Mouse (Mus musculus) kidney, adult 9 months (tissue): ENCODE results near the gene Fanca.
"Not testable (repeated sequence)": the region's sequence is repeated elsewhere in the genome, so short reads cannot be mapped to it uniquely, and the experiment has no call there.

ENCODE experiments used
- DNase-seq: peaks from one replicate; pipeline ENCODE4 v3.0.0; 2022

Gene Fanca

DNA sequence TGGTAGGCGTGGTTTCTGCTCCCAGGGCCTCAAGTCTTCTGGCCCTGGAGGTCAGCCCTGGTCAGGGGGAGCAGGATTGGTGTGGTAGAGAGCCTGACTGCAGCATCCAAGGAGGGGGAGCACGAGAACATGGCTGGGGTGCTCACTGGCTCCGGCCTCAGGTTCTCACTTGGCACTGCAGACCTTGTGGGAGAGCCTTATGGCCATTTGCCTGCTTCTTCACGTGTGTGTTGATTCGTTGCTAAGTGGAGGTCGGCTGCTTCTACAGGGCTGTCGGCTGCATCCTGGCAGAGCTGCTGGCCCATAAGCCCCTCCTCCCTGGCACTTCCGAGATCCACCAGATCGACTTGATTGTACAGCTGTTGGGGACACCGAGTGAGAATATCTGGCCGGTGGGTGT lies 88.0 kb downstream of the Fanca start:
- not testable (repeated sequence) for DNase-seq

DNA sequence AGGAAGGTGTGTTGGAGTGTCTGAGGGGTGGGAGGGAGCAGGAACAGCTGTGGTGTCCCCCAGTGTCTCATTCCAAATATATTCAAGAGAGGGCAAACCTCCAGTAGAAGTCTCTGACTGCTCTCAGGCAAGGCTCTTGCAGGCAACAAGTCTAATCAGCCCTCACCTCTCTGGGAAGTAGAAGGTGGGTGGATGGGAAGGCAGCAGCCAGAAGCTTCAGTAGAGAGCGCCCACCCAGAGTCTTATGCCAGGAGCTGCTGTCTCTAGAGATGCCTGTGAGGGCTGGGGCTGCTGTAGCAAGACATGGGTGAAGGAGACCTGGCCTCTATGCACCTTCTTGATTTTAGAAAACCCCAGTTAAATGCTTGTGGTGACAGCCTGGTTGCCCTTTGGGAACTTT lies 90.0 kb downstream of the Fanca start:
- no peak for DNase-seq

DNA sequence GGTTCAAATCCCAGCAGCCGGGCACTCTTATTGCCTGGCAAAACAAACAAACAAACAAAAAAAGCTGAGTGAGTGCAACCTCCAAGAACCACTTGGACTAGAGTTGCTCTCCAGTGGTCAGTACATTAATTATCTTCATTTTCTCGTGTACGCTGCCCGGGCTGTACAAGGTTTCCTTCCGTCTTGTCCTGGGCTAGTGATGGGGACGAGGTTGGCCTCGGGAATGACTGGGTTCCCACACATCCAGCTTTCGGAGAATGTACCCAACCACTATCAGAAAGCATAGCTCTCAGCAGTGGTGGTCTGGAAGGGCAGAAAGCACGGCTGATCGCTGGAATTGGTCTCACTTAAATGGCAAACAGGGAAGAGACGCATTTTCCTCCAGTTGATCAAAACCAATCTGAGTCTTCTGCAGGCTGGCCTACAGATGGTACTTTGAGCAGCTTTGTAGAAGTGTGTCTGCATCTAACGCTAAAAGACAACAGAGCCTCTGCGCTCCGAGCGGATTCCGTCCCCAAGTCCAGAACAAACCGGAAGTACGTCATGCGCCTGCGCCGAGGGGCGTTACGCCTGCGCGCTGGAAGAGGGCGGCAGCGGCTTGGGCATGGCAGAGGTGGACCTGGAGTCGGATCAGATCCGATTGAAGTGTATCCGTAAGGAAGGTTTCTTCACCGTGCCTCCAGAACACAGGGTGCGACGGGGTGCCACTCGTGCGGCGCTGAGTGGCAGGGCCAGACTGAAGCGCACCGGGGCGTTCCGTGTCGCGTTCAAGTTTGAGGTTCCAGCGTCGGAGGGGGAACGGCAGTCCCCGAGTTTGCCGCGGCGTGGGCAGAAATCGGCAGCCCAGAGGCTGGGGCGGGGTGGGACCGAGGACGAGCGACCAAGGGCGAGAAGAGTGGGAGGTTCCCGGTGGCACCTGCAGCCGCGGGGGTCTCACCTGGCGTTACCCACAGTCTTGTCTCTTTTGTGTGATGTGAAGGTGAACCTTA lies 93.8 kb downstream of the Fanca start, which contains the start of gene Cdk10:
Gene Cdk10 (plus strand): TSS at position 565 of the 989 bp plus-strand sequence.
- DNase-seq = peak; percentile 93

DNA sequence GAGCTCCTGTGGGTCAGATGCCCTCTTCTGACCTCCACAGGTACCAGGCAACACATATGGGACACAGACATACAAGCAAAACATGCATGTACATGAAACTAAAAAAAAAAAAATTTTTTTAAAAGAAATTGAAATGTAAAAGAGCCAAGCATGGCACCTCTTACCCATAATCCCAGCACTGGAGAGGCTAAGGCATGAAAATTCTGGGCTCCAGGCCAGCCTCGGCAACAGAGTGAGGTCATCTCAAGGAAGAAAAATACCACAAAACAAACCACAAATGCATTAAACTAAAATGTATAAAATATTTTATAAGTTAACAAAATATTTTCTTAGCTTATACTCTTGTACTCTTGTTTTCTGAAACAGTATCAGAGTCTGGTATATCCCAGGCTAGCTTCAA lies 97.5 kb downstream of the Fanca start:
- no peak for DNase-seq
